Mouse (Mus musculus) embryonic facial prominence, embryonic 11.5 days (tissue): ENCODE data around the gene Pxylp1. TPM values are rescaled to one million over a fixed set of nuclear protein-coding genes. Genes with fewer than 3 reads are reported as not detected.

Experiments used
- ATAC-seq: fragments of 200-750 bp; cut with Nextera tagmentation; replicated peaks from 2 replicates; pipeline ENCODE4 v1.8.0; 2017; ENCODE audit warnings: low read depth; ENCODE audit not compliant: insufficient number of reproducible peaks, low FRiP score, low TSS enrichment
- DNase-seq: peaks from one replicate; pipeline ENCODE4 v3.0.0-alpha.2; 2015; ENCODE audit warnings: low spot score
- H3K27ac ChIP-seq: fragments of 300-500 bp; sonication (generic); replicated peaks from 2 replicates; pipeline ENCODE4 v1.5.1; 2014; ENCODE audit warnings: mild to moderate bottlenecking, low read depth, low read length, control low read depth
- H3K27me3 ChIP-seq: fragments of 300-500 bp; sonication (generic); 2 replicates; pipeline ENCODE4 v1.6.1; 2014; ENCODE audit warnings: mild to moderate bottlenecking, low read length, moderate library complexity, mixed read lengths; ENCODE audit not compliant: control insufficient read depth, insufficient read depth
- H3K36me3 ChIP-seq: fragments of 300-500 bp; sonication (generic); replicated peaks from 2 replicates; pipeline ENCODE4 v1.6.1; 2014; ENCODE audit warnings: low read depth, mild to moderate bottlenecking, low read length, moderate library complexity, mixed read lengths; ENCODE audit not compliant: control insufficient read depth, insufficient read depth
- H3K4me1 ChIP-seq: fragments of 300-500 bp; sonication (generic); 2 replicates; pipeline ENCODE4 v1.6.1; 2014; ENCODE audit warnings: low read length, mixed read lengths; ENCODE audit not compliant: control insufficient read depth, insufficient read depth
- H3K4me2 ChIP-seq: fragments of 300-500 bp; sonication (generic); 2 replicates; pipeline ENCODE4 v1.6.1; 2014; ENCODE audit warnings: low read depth, mild to moderate bottlenecking, control low read depth, low read length, moderate library complexity
- H3K4me3 ChIP-seq: fragments of 300-500 bp; sonication (generic); 2 replicates; pipeline ENCODE4 v1.5.1; 2014; ENCODE audit warnings: low read depth, low read length, control low read depth
- H3K9ac ChIP-seq: fragments of 300-500 bp; sonication (generic); replicated peaks from 2 replicates; pipeline ENCODE4 v1.6.1; 2014; ENCODE audit warnings: mild to moderate bottlenecking, control low read depth, low read length
- H3K9me3 ChIP-seq: fragments of 300-500 bp; sonication (generic); replicated peaks from 2 replicates; pipeline ENCODE4 v1.6.1; 2016; ENCODE audit warnings: mild to moderate bottlenecking, low read length, inconsistent platforms, mixed read lengths; ENCODE audit not compliant: control insufficient read depth
- WGBS: fragments of 180-500 bp; shearing (Covaris S2); extraction: QIAGEN DNeasy Blood & Tissue Kit; methylation state at CpG from one replicate; pipeline ENCODE4 v1.1.7; 2014; 5-methylcytosine and 5-hydroxymethylcytosine counted together
- polyA plus RNA-seq: library from polyadenylated mRNA; unstranded; fragments of >200 nt; fragmentation: Nextera tagmentation; extraction: Ambion mirVana; gene quantifications from 2 replicates; pipeline ENCODE4 v1.2.1, GENCODE M21; 2014

The Pxylp1 gene
- polyA plus RNA-seq, 1 experiment from 2014 or later, result 22.7 TPM

DNA sequence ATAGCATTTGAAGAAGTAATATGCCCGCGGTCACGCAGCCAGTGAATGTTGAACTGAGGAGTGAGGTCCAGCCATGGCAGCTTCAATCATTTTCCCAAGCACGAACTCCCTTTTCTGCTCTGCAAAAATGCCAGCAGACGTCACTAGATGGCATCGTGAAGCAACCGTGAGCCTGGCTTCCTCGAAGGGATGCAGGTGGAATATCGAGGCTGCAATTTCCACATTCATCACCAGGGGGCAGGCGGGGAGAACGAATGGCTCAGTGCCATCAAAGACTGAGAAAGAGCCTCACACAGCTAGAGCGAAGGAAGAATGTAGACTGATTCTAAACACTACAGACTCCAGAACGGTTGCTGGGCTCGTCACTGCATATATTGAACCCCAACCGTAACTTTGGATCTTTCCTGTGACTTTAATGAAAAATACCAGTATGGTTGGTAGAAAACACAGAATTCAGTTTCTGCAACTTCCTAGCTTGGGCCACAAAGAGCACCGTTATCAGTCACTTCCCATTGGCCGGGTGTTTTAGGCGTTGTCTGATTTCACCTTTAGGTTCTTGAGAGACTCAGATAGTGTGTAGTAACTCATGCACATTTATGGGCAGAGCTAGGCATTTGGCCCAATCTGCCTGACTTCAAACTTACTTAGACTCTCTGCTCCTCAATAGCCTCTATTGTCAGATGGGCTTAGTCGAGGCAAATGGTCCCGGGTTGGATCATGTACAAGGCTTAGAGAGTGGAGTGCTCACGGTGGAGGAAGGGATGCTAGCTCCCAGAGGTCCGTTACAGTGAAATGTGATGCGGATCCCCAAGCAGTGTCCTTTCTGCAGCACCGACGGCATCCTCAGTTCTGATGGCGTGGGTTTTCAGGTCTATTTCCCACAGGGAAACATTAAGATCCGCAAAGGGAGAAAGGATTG, 24.4 kb upstream of the Pxylp1 start:
- Histone ChIP-seq H3K27me3 (no peaks in the 10 kb centered on the region), H3K4me3 (no peak overlapping the region), H3K36me3 (no peaks in the 10 kb centered on the region), H3K9me3 (no peaks in the 10 kb centered on the region), H3K9ac (no peak overlapping the region), H3K4me1 (no peaks in the 10 kb centered on the region), H3K4me2 (no peak overlapping the region), H3K27ac (no peak overlapping the region)
- DNase-seq (peak; percentile 96), ATAC-seq (peak; percentile 76)
- 43% methylated on average over 27 of the region's 27 CpGs for WGBS

DNA sequence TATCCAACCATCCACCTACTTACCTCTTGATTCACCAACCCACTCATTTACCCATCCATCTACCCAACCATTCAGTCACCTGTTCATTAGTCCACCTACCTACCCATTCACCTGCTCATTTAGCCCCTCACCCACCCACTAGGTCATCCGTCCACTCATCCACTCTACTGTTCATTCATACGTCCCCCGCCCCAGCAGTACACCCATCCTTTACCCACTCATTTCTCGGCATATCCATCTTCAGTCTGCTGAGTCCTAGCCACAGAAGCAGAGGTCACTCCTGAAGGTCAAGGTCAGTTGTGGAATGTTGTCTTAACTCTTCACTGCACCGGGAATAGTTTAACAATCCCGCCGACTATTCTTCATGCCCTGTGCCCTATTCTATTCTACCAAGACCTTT, 23.6 kb upstream of the Pxylp1 start:
- no peak overlapping the region for H3K9ac ChIP-seq
- no peak overlapping the region for H3K27ac ChIP-seq
- DNase-seq (no peak), ATAC-seq (peak; percentile 53; the same call in 1 of the 2 replicates)
- no peaks in the 10 kb centered on the region for H3K27me3 ChIP-seq
- no peaks in the 10 kb centered on the region for H3K36me3 ChIP-seq
- H3K4me2 ChIP-seq, result no peak overlapping the region
- WGBS, result 45% methylated on average over 7 of the region's 7 CpGs
- H3K4me3 ChIP-seq, result no peak overlapping the region
- no peaks in the 10 kb centered on the region for H3K4me1 ChIP-seq
- H3K9me3 ChIP-seq, result no peaks in the 10 kb centered on the region

DNA sequence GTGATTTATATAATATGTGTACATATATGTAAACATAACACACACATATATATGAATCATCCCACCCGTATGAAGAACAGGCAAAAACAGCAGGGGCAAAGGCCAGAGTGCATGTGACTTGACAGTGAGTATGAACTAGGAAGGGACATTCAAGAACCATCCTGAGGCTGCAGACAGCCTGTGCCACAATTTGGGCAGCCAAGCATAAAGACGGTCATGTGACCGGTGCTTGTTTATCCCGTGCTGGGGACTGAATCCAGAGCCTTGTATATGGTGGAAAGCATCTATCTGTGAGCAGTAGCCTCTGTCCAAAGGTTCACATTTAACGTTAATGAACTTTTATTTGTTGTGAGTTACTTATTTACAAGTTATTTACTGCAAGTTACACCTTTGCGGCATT, 22.4 kb upstream of the Pxylp1 start:
- Histone ChIP-seq H3K9ac (no peak overlapping the region), H3K4me3 (no peak overlapping the region), H3K36me3 (no peaks in the 10 kb centered on the region), H3K4me1 (no peaks in the 10 kb centered on the region), H3K4me2 (no peak overlapping the region), H3K9me3 (no peaks in the 10 kb centered on the region), H3K27me3 (no peaks in the 10 kb centered on the region), H3K27ac (no peak overlapping the region)
- WGBS, result 82% methylated on average over 6 of the region's 6 CpGs
- ATAC-seq, result no peak
- DNase-seq, result no peak

DNA sequence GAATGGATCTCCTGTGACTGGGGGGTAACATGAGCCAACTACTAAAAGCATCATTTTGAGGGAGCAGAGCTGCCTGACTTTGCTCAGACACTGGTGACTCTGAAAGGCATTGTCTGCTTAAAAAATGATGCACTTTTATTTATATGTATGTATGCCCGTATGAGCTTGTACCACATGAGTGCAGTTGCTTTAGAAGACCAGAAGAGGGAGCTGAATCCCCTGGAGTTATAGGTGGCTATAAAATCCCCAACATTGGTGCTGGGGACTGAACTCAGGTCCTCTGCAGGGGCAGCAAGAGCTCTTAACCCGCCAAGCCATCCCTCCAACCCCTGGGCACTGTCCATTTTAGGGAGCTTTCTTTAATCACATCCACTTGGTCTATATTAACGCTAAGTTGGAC, 21.5 kb upstream of the Pxylp1 start:
- no peaks in the 10 kb centered on the region for H3K27me3 ChIP-seq
- WGBS, result 86% methylated on average over 3 of the region's 3 CpGs
- H3K4me1 ChIP-seq, result no peaks in the 10 kb centered on the region
- no peak overlapping the region for H3K4me2 ChIP-seq
- ATAC-seq, result no peak
- H3K9ac ChIP-seq, result no peak overlapping the region
- no peak overlapping the region for H3K27ac ChIP-seq
- no peaks in the 10 kb centered on the region for H3K9me3 ChIP-seq
- H3K4me3 ChIP-seq, result no peak overlapping the region
- no peak for DNase-seq
- no peaks in the 10 kb centered on the region for H3K36me3 ChIP-seq

- no peaks in the 10 kb centered on the region for H3K27me3 ChIP-seq
- WGBS, result 85% methylated on average over 1 of the region's 1 CpGs
- no peak overlapping the region for H3K4me2 ChIP-seq
- H3K9ac ChIP-seq, result no peak overlapping the region
- H3K4me1 ChIP-seq, result no peaks in the 10 kb centered on the region
- no peak for DNase-seq
- no peak overlapping the region for H3K27ac ChIP-seq
- ATAC-seq, result no peak
- H3K4me3 ChIP-seq, result no peak overlapping the region
- no peaks in the 10 kb centered on the region for H3K36me3 ChIP-seq
- H3K9me3 ChIP-seq, result no peaks in the 10 kb centered on the region
These were observed 17.0 kb upstream of the Pxylp1 start for GRCm38 (mm10) chr9:96909503-96909902.

- DNase-seq (no peak), ATAC-seq (no peak)
- Histone ChIP-seq H3K4me1 (no peaks in the 10 kb centered on the region), H3K9me3 (no peaks in the 10 kb centered on the region), H3K27ac (no peak overlapping the region), H3K4me3 (no peak overlapping the region), H3K4me2 (no peak overlapping the region), H3K27me3 (no peaks in the 10 kb centered on the region), H3K36me3 (no peaks in the 10 kb centered on the region), H3K9ac (no peak overlapping the region)
- WGBS, result 66% methylated on average over 2 of the region's 2 CpGs
These were observed 16.3 kb upstream of the Pxylp1 start for GRCm38 (mm10) chr9:96908737-96909136.

GRCm38 (mm10) chr9:96904360-96905355, 12.2 kb upstream of the Pxylp1 start:
- H3K9ac ChIP-seq, result no peak overlapping the region
- H3K4me3 ChIP-seq, result no peak overlapping the region
- no peak overlapping the region for H3K4me2 ChIP-seq
- no peak overlapping the region for H3K27ac ChIP-seq
- H3K36me3 ChIP-seq, result no peaks in the 10 kb centered on the region
- ATAC-seq, result no peak
- no peaks in the 10 kb centered on the region for H3K4me1 ChIP-seq
- WGBS, result 90% methylated on average over 7 of the region's 7 CpGs
- DNase-seq, result no peak
- H3K27me3 ChIP-seq, result no peaks in the 10 kb centered on the region
- no peaks in the 10 kb centered on the region for H3K9me3 ChIP-seq
